Mouse (Mus musculus): ENCODE measurements around the gene Hspd1. TPM values are rescaled to one million over a fixed set of nuclear protein-coding genes. Genes with fewer than 3 reads are reported as not detected.
A peak's percentile ranks its signal among the peaks of the same experiment; 100 is the strongest.

The Hspd1 gene
- polyA plus RNA-seq, 1 experiment, result 297 TPM

GRCm38 (mm10) chr1:55092056-55092455, 4.0 kb upstream of the Hspd1 start:
- peaks cover 50% of the 10 kb centered on the region for H3K36me3 ChIP-seq (ENCODE audit: control insufficient read depth, insufficient read depth)
- no peak overlapping the region for H3K4me3 ChIP-seq (ENCODE audit: insufficient read depth, poor library complexity, severe bottlenecking)
- H3K27me3 ChIP-seq (ENCODE audit: control insufficient read depth, insufficient read depth, insufficient read length), result no peaks in the 10 kb centered on the region
- H3K79me3 ChIP-seq (ENCODE audit: low read depth), result peaks cover 30% of the 10 kb centered on the region
- TF ChIP-seq MYOG (IDR thresholded peaks at IDR 0.05; ENCODE audit: control insufficient read depth, extremely low read depth, insufficient read length) (no peak), CEBPB (IDR thresholded peaks at IDR 0.05; ENCODE audit: low read depth) (no peak), MAX (IDR thresholded peaks at IDR 0.05) (no peak)
- H3K79me2 ChIP-seq (ENCODE audit: control insufficient read depth, insufficient read depth), result peaks cover 43% of the 10 kb centered on the region
- H3ac ChIP-seq (ENCODE audit: control insufficient read depth, insufficient read length, low read depth), result no peak overlapping the region

GRCm38 (mm10) chr1:55089498-55090064, 1.5 kb upstream of the Hspd1 start:
- TF ChIP-seq CEBPB (IDR thresholded peaks at IDR 0.05; ENCODE audit: low read depth) (no peak), MYOD1 (IDR thresholded peaks at IDR 0.05; ENCODE audit: control insufficient read depth, insufficient read length, low read depth) (no peak), CTCF (IDR thresholded peaks at IDR 0.05; ENCODE audit: control insufficient read depth, insufficient read depth, insufficient read length) (no peak), USF1 (IDR thresholded peaks at IDR 0.05; ENCODE audit: low read depth) (no peak)
- peak overlapping the region; percentile 89 for H3K4me3 ChIP-seq (ENCODE audit: insufficient read depth, poor library complexity, severe bottlenecking)
- H3K79me3 ChIP-seq (ENCODE audit: low read depth), result peaks cover 54% of the 10 kb centered on the region
- H3K79me2 ChIP-seq (ENCODE audit: control insufficient read depth, insufficient read depth), result peaks cover 68% of the 10 kb centered on the region
- no peaks in the 10 kb centered on the region for H3K27me3 ChIP-seq (ENCODE audit: control insufficient read depth, insufficient read depth, insufficient read length)
- H3K36me3 ChIP-seq (ENCODE audit: control insufficient read depth, insufficient read depth), result peaks cover 70% of the 10 kb centered on the region
- H3ac ChIP-seq (ENCODE audit: control insufficient read depth, insufficient read length, low read depth), result peak overlapping the region; percentile 60

DNA sequence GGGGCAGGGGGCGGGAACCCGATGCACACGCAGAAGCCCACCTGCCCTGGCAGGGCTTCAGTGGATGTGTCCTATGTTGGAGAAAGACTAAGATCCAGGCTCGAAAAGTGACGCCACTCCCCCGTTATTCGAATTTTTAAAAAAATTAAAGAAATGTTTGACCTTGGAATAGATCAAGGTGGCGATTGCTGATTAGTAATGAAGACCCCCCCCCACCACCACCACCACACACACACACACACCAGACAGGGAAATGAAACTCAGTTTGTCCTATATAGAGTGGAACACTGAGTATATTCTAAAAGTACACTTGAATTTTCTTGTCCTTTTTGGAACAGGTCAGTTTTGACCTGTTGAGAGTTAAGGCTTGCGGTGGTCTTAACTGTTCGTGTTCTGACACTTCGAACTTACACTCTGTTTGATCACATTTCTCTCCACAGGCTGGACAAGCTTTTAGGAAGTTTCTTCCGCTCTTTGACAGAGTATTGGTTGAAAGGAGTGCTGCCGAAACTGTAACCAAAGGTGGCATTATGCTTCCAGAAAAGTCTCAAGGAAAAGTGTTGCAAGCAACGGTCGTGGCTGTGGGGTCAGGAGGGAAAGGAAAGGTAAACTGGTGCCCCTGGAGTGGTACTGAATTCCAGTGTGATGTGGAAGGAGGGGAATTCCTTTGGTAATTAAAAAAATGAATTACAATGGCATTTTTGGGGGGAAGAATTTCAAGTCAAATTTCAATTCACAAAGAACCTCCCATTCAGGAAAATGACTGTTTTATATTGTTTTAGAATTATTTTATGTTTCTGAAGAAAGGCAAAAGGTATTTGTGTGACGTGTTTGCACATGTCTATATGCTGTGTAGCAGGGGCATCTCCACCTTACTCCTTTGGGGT, 811 bp upstream of the Hspd1 start:
- Histone ChIP-seq H3K79me2 (ENCODE audit: control insufficient read depth, insufficient read depth) (peaks cover 75% of the 10 kb centered on the region), H3K79me3 (ENCODE audit: low read depth) (peaks cover 62% of the 10 kb centered on the region), H3ac (ENCODE audit: control insufficient read depth, insufficient read length, low read depth) (peak overlapping the region; percentile 85), H3K27me3 (ENCODE audit: control insufficient read depth, insufficient read depth, insufficient read length) (no peaks in the 10 kb centered on the region), H3K4me3 (ENCODE audit: insufficient read depth, poor library complexity, severe bottlenecking) (peak overlapping the region; percentile 89), H3K36me3 (ENCODE audit: control insufficient read depth, insufficient read depth) (peaks cover 78% of the 10 kb centered on the region)
- TF ChIP-seq USF1 (IDR thresholded peaks at IDR 0.05; ENCODE audit: low read depth), result no peak
- no peak for TF ChIP-seq MAX (IDR thresholded peaks at IDR 0.05)
- TF ChIP-seq CEBPB (IDR thresholded peaks at IDR 0.05; ENCODE audit: low read depth), result no peak
- no peak for TF ChIP-seq MYOD1 (IDR thresholded peaks at IDR 0.05; ENCODE audit: control insufficient read depth, insufficient read length, low read depth)
- TF ChIP-seq CTCF (IDR thresholded peaks at IDR 0.05; ENCODE audit: control insufficient read depth, insufficient read depth, insufficient read length), result no peak

DNA sequence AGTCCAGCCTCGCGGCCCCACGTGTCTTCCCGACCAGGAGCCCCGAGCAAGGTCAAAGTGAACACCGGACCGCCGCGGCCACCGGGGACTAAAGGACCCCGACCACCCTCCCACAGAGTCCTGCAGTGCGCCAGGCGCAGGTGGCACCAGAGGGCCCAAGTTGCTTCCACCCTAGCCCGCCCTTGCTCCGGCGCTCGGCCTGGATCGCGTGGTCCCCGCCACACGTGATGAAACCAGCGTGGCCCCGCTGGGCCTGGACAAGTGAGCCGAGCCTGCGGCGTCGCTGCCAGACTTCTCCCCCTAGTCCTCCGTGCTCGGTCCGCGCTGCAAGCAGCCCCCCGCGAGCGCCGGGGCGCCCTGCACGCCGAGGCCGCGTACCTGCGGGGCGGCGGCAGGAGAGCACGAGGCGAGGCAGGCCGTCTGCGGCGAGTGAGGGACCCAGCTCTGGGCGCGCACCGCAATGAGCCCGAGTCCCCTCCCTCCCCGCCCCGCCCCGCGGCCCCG, 590 bp downstream of the Hspd1 start:
- Histone ChIP-seq H3K36me3 (ENCODE audit: control insufficient read depth, insufficient read depth) (peaks cover 79% of the 10 kb centered on the region), H3K79me2 (ENCODE audit: control insufficient read depth, insufficient read depth) (peaks cover 89% of the 10 kb centered on the region), H3K4me3 (ENCODE audit: insufficient read depth, poor library complexity, severe bottlenecking) (peak overlapping the region; percentile 94), H3K79me3 (ENCODE audit: low read depth) (peaks cover 75% of the 10 kb centered on the region), H3K27me3 (ENCODE audit: control insufficient read depth, insufficient read depth, insufficient read length) (no peaks in the 10 kb centered on the region), H3ac (ENCODE audit: control insufficient read depth, insufficient read length, low read depth) (peak overlapping the region; percentile 82)
- TF ChIP-seq CTCF (IDR thresholded peaks at IDR 0.05; ENCODE audit: control insufficient read depth, insufficient read depth, insufficient read length) (no peak), MAX (IDR thresholded peaks at IDR 0.05) (peak; percentile 71)

GRCm38 (mm10) chr1:55086868-55087400, 1.1 kb downstream of the Hspd1 start:
- Histone ChIP-seq H3K79me2 (ENCODE audit: control insufficient read depth, insufficient read depth) (peaks cover 95% of the 10 kb centered on the region), H3ac (ENCODE audit: control insufficient read depth, insufficient read length, low read depth) (peak overlapping the region; percentile 82), H3K79me3 (ENCODE audit: low read depth) (peaks cover 80% of the 10 kb centered on the region), H3K36me3 (ENCODE audit: control insufficient read depth, insufficient read depth) (peaks cover 78% of the 10 kb centered on the region), H3K4me3 (ENCODE audit: insufficient read depth, poor library complexity, severe bottlenecking) (peak overlapping the region; percentile 94), H3K27me3 (ENCODE audit: control insufficient read depth, insufficient read depth, insufficient read length) (no peaks in the 10 kb centered on the region)
- TF ChIP-seq CTCF (IDR thresholded peaks at IDR 0.05; ENCODE audit: control insufficient read depth, insufficient read depth, insufficient read length) (no peak), CEBPB (IDR thresholded peaks at IDR 0.05; ENCODE audit: low read depth) (no peak), MYOG (IDR thresholded peaks at IDR 0.05; ENCODE audit: control insufficient read depth, extremely low read depth, insufficient read length) (no peak), FOSL1 (IDR thresholded peaks at IDR 0.05; ENCODE audit: insufficient read depth, low read length, poor library complexity, severe bottlenecking) (no peak), USF1 (IDR thresholded peaks at IDR 0.05; ENCODE audit: low read depth) (no peak), MAX (IDR thresholded peaks at IDR 0.05) (no peak), MYOD1 (IDR thresholded peaks at IDR 0.05; ENCODE audit: control insufficient read depth, insufficient read length, low read depth) (no peak)
